Mouse (Mus musculus) heart, adult 9 months (tissue): ENCODE data around the gene Rpn1.

Experiments
- DNase-seq, 2 experiments: peaks; one replicate each; pipeline ENCODE4 v3.0.0; 2022; ENCODE audit warnings: low spot score in 2 of 2

The Rpn1 gene

DNA sequence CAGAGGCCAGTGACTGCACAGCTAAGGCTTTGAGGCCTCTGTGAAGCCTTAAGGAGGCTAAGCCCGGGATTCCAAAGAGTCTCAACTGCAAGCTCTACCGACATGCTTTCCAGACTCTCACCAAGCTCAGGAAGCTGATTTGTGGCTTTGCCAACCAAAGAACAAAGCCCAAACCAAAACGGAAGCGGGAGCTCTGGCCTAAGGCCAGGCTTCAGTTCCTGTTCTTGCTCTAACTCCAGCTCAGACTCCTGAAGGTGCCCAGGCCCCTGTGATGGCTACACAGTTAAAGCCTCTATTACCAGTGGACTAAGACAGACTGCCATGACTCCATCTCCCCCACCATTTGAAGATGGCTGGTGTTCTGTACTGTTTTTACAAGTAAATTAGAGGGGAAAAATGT lies 19.2 kb upstream of the Rpn1 start:
- DNase-seq = peak; percentile 76 to 79

DNA sequence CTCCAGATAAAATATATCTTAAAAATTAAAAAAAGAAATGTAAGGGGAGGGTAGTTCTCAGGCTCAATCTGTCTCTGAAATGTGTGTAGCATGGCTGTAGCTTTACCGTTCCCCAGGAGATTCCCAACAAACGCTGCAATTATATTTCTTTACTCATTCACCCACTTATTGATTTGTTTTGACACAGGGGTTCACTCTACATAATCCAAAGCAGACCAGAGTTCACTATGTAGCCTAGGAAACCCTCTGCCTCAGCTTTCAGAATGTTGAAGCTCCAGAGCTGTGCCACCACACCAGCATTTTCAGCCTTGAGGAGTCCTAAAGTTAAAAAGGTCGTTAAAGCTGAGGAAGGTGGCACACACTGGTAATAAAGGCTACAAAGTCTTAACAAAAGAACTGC lies 18.3 kb upstream of the Rpn1 start:
- DNase-seq = no peak

DNA sequence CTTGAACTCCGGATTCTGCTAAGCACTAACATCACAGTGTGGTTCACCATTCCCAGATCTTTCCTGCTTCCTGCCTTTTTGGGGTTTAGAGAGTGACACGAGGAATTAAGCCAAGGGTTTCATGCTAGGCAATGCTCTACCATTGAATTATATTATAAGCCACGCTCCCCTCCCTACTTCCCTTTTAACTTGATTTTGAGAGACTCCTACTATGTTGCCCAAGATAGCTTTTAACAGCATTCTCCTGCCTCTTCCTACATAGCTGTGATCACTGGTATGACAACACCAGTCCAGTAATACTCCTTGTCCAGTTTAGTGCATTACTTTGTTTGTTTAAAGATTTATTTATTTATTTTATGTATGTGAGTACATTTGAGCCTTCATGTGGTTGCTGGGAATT lies 16.6 kb upstream of the Rpn1 start:
- no peak for DNase-seq

DNA sequence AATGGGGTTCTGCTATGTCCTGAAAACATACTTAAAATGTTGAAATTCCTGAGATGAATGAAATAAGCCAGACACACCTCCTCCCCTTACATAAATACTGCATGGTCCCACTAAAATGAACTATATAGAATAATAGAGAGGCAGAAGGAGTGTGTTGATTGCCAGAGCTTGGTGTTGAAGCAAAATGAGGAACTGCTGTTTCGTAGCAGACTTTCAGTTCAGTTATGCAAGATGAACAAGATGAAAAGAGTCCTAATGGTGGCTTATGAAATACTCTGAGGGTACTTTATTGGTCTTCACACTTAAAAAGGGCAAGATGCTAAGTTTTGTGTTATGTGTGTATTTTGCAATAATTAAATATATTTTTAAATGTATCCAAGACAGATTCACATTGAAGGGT lies 15.5 kb upstream of the Rpn1 start:
- no peak for DNase-seq

DNA sequence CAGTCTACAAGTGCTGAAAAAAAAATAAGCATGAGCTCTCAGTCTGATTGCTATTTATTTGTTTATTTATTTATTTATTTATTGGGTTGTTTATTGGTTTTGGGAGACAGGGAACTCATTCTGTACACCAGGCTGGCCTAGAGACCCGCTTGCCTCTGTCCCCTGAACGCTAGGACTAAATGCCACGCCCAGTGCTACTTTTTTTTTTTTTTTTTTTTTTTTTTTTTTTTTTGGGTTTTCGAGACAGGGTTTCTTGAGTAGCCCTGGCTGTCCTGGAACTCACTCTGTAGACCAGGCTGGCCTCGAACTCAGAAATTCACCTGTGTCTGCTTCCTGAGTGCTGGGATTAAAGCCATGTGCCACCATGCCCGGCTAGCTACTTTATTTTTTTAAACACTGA lies 13.8 kb upstream of the Rpn1 start:
- no peak for DNase-seq

DNA sequence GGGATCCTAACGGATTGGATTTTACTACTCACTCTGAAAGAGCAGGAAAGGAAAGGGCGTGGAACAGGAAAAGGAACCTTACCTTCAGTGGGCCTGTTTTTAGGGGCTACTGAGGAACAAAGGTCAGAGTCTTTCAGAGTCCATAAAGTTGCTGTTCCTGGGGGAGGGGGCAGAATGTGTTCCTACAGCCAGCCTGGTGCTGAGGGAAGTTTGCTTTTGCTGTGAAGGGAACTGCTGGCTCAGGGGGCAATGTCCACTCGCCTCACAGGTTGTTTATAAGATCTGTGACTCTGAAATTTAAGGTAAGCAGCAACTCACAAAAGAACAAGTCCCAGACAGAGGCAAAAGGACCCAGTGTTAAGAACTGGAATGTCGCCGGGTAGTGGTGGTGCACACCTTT lies 13.1 kb upstream of the Rpn1 start:
- no peak for DNase-seq

DNA sequence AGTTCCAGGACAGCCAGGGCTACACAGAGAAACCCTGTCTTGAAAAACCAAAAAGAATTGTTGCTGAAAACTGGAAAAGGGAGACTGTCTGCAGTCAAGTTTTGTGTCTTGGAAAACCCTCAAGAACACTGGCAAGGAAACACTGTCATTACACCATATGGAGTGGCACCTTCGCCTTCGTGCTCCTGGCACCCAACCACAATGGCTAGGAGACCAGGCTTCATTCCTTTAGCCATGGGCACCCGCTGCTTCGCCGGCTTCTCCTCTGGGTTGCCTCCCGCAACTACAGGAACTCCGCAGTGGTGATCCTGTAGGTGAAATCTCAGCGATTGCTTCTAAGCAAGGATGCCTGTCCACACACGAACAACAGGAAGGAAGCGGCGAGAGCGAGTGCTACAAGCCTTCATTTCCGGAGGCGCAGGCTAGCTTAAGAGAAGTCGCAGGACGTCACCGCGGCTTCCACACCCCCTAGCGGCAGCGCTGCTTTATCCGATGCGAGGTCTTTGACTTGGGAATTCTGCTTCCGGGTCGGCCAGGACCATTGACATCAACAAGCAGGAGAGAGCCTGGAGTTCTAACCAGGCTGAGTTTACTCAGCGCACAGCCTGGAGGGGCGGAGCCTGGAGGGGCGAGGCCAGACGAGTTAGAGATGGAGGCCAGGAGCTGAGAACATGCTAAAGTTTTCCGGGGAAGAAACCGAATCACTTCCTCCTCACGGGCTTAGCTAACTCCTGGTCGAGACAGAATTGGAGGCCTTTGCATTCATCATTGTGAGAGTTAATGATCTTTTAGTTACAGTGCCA lies 9.3 kb upstream of the Rpn1 start:
- DNase-seq = peak; percentile 95 to 97

DNA sequence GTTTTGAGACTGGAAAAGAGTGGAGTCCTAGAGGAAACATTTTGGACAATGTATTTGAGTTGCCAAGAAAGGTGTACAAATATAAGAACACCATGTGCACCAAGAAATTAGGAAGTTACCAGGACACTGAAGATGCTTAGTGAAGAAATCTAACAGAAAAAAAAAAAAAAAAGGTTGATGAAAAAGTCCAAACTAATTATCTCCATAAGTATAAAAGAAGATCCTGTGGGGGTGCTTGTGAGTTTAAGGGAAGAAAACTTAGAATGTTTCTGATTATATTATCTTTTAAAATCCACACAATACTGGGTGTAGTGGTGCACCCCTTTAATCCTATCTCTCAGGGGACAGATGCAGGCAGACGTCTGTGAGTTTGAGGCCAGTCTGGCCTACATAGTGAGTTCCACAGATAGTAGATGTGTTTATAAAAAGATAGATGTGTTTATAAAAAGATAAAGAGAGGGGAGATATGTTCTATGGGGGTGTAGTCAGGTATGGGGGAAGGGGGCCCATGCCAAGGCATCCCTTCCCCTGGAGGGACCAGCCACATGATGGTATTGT lies 8.2 kb upstream of the Rpn1 start:
- no peak for DNase-seq

DNA sequence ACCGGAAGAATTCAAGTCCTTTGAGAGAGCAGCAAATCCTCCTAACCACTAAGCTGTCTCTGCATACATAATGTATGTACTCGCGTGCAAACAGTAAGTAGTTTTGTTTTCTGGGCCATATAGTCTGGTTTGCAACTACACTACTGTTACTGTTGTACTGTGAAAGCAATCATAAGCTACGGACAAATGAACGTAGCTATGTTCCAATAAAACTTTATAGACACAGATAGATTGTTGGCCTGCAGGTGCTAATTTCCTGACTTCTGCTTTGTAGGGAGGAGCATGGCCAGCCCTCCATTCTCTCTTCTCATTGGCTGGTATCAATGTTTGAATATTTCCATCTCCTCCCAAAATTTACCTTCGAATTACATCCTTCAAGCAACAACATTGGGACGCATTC lies 1.2 kb upstream of the Rpn1 start:
- no peak for DNase-seq

DNA sequence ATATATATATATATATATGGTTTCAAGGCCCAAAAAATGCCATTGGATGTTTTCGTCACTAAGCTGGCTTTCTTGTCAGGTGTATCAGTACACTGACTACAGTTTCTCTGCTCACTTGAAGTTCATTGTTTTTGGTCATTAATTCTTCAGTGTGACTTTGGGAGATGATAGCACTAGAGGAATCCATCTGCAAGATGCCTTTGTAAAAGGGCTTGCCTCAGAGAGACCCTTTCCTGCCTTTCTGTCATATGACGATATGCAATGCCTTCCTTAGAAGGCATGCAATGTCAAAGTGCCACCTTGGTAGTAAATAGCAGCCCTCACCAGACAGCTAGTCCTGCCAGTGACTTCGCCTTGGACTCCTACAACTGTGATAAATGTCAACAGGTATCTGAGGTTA lies 610 bp upstream of the Rpn1 start:
- no peak for DNase-seq

DNA sequence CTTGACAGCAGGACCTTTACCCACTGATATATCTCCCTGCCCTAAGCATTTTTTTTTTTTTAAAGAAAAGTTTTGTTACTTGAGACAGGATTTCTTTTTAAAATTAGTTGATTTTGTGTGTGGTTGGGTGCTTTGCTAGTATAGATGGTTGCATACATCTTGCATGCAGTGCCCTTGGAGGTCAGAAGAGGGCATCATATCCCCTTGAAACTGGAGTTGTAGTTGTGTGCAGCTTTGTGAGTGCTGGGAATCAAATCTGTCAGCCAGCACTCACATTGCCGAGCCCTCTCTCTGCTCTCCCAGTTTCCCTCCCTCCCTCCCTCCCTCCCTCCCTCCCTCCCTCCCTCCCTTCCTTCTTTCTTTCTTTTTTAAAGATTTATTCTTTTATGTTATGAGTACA lies 4.7 kb downstream of the Rpn1 start:
- DNase-seq = no peak

DNA sequence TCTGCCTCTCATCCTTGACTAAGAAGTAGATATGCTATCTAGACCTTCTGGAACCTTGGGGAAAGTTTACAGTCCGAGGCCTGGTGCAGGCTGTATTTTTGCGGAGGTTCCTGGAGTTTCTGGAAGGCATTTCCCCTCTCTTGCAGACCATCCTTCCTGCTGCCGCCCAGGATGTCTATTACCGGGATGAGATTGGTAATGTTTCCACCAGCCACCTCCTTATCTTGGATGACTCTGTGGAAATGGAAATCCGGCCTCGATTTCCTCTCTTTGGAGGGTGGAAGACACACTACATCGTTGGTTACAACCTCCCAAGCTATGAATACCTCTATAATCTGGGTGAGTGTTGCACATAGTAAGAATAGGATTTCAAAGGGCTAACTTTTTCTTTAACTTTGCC lies 11.1 kb downstream of the Rpn1 start:
- peak in 1 of 2 experiments; percentile 48 for DNase-seq

DNA sequence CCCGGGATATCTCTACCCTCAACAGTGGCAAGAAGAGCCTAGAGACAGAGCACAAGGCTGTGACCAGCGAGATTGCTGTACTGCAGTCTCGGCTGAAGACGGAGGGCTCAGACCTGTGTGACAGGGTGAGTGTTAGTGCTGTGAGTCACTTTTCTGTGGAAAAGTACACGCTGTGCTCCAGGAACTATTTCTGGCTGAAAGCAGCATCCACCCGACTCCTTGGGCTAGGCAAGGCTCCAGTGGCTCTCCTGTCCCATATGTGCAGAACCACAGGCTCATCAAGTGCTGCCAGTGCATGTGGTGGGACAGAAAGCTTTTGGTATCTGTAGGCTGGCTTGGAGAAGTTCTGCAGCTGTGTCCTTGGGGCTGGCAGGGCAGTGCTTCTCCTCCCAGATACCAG lies 17.8 kb downstream of the Rpn1 start:
- no peak for DNase-seq

DNA sequence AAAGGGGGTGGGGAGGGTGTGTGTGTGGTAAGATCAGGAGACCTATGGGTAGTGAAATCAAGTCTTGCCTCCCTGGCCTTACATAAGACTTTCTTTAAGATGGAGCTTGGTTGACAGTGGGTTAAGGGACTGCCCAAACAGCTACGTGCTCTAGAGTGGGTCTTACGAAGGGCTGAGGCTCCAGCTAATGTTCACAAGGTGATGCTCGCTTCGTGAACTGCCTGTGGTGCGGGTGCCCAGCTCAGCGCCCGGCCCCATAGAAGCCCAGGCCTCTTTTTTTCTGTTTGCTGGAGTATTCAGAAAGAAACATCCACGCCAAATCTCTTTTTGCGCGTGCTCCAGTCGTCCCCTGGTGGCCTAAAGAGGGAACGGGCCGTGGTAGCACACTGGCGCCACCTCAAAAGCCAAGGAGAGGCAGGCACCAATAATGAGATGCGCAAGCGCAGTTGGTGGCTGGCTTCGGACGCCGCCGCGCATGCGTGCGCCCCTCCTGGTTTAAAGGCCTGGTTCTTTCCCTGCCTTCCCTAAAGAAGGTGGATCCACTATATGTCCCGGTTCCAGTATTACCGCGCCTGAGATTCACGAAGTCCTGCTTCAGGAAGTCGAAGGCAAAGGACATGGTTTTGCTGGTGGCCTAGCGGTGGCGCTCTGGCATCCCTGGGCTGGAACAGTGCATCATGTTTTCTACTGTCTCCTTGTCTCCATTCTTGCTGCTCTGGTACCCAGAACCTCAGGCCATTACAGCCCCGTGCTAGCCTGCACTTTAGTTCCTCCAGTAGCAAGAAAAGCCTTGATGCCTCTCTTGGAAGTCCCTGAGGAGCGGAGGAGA lies 21.7 kb downstream of the Rpn1 start:
- peak; percentile 88 to 91 for DNase-seq

DNA sequence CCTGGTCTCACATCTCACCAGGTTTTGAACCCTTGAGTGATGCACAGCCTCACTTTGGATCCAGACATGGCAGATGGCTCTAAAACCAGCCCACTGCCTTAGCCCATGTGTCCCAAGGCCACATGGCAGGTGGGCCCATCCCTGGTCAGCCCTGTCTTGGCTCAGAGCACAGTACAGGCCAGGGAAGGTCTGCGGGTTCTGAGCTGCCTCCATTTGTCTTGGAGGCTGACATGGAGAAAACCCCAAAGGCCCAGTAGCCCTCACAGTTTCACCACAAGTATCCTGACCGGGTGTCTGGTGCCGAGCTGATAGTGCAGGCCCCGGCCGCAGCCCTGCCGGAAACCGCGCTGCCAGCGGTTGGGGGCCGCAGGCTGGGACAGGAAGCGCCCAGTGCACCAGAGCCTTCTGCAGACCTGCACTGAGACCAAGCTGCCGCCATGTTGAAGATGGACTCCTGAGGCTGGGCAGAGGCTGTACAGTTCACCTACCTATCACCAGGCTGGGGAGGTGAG lies 22.4 kb downstream of the Rpn1 start:
- no peak for DNase-seq

DNA sequence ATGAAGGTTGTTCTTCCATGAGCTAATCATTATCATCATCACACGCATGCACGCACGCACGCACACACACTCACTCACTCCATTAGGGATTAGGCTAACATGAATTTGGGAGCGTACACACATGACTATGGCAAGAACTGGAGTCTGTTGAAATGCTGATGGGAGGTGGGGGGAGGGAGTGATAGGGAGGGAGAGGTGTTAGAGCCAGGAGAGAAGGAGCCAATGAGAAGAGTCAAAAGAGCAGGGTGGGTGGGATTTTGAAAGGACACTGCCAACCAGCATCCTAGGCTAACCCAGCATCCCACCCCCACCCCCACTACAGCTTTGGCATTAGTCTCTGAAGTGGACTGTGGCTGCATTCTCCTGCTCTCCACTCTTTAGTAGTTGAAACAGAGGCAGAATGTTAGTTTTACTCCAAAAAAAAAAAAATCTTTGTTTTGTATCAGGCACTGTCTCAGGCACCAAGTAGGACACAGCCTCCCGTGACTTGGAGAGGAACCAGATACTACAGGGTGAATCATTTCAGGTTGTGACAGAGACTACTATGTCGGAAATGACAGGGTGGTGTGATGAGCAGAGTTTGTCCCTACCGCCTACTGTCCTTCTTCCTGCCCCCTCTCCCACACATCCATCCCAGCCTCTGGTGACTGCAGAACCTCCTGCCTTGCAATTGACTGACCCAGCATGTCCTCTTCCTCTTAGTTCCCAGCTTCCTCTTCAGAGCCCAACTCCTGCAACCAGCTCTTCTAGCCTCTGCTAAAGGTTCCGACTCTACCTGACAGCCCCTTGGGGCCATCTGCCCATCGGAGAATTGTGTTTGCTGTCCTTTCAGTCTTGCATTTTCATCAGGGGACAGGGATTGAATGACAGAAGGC lies 23.6 kb downstream of the Rpn1 start:
- DNase-seq = no peak

DNA sequence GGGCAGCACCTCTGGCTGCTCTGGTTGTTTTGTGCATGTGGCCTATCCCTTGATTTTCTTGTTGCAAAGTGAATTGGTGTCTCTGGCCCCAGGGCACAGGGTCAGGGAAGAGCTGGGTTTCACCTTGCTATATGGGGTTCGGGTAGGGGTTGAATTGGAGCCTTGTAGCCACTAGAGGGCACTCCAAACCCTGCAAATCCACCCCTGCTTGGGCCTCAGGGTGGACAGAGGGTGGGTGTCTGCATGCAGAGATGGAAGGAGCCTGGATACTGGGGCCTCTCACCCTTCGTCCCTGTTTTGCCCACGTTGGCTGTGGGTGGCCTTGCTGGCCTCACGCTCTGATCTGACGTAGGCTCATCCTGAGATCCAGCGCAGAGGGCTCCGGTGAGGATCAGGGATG lies 28.9 kb downstream of the Rpn1 start:
- DNase-seq = peak; percentile 47 to 58

DNA sequence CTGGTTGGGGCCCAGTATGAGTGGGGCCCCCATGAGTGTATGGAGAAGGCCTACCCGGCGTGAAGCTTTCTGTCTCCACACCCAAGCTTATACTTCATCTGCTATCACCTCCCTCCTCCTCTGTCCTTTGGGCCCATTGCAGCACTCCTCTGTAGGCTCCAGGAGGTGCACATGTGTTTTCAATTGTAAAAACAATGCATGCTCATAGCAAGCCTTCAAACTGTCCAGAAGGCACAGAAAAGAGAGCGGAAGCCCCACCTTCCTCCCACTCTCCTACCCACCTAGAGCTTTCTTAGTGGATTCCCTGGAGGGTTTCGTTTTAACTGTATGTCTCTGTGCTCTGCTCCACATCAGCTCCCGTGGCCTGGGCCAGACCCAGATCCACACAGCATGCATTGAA lies 30.1 kb downstream of the Rpn1 start:
- no peak for DNase-seq

DNA sequence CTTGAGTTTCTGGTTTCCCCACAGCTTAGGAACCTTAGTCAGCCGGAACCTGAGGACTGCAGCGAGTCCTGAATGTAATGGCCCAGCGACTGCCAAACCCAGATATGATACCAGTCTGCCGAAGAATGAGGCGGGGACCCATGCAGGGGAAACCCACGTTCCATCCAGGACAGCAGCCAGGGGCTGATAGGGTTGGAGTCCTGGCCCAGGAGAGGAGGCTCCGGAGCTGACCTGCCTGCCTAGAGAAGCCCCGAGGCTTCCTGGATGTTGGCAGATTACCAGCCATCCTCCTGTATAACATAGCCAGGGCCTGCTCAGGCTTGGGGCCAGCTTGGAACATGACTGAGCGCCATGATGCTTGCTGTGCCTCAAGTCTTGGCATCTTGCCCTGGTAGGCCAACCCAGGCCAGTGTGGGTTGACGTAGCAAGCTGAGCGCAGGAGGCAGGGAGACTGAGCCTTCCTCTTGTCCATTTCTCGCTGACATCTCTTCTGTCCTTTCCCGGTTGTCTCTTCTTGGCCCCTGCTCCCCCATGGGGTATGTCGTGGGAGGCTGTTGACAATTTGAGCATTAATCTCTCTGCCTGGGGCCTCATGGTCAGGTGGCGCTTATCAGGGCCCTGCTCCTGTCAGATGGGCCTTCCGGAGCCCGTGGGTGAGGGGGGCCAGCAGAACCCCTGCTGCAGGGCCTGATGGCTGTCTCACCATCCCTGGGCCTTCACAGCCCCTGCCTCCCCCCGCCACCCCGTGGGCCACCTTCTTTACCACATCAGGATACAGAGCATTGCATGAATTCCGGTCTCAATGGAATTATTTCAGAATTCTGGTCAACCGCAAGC lies 32.3 kb downstream of the Rpn1 start:
- DNase-seq = peak in 1 of 2 experiments; percentile 24

DNA sequence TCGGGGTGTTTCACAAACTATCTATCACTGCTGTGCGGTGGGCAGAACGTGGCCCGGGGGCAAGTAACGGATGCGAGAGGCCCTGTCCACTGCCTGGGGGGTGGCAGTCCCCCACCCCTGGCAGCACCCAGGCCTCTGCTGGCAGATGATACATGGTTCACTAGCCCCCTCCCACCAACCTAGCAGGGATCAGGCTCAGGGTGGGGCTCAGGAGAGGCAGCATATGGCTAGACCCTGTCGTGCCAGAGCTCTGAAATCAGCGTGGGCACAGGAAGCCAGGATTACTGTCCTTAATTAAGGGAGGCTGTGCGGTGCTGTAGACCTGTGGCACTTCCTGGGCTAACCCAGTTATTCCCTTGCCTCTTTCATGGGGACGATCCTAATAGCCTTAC lies 32.9 kb downstream of the Rpn1 start:
- DNase-seq = no peak

DNA sequence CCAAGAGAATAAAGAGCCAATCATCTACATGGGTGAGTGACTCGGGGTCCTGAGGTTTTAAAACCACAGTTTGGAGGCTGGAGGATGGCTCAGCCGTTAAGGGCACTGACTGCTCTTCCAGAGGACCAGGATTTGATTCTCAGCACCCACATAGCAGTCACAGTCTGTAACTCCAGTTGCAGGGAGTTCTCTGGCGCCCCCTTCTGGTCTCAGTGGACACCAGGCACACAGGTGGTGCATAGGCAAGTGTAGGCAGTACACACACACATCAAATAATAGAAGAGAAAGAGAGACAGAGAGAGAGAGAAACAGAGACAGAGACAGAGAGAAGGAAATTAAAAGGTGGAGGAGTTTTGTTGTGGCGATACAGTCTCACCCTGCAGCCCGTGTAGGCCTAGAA lies 35.0 kb downstream of the Rpn1 start:
- no peak for DNase-seq
